Mouse (Mus musculus) mouse trophoblast stem cell (cell line): ENCODE measurements around the gene Hba-a1.
"Not testable (repeated sequence)": the region's sequence is repeated elsewhere in the genome, so short reads cannot be mapped to it uniquely, and the experiment has no call there.

ENCODE experiments used
- in situ Hi-C, 2 experiments: fragments of 300-500 bp; cut with MseI, MboI; formaldehyde crosslinking; loops; 2 replicates in 1 of 2; 3 replicates in 1 of 2; pipeline ENCODE4 v1.15.1; 2025

Hba-a1 gene

DNA sequence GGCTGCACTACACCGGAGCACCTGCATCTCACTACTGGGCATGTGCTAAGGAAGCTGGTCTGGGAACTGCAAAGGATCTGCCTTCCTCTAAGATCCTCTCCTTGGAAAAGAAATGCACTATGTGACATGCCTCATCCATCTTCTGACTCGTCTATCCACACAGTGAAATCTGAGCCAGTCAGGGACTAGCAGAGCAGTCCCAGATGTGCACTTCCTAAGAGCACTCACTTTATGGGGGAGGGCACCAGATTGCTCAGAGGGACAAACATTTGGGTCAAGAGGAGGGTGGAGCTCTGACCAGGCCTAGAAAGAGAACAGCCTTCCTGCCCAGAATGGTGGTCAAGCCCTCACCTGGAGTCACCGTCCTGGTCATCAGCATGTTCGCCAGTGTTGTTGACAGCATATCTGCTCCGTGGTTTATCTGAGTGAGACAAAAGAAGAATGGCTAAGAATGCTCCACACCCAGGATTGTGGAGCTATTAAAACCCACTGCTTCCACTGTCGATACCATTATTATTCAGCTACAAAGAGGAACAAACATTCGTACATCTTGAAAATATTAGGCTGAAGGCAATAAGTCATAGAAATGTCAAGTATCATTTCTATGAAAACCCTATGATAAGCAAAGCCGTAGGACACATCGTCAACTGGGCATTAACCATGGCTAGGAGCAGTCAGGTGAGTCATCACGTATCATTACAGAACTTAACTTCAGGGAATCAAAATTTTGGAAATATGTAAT, 20.5 kb upstream of the Hba-a1 start:
- in situ Hi-C loops, result no loop called here

GRCm38 (mm10) chr11:32265117-32265738, 18.1 kb upstream of the Hba-a1 start:
- in situ Hi-C loops, result no loop called here

DNA sequence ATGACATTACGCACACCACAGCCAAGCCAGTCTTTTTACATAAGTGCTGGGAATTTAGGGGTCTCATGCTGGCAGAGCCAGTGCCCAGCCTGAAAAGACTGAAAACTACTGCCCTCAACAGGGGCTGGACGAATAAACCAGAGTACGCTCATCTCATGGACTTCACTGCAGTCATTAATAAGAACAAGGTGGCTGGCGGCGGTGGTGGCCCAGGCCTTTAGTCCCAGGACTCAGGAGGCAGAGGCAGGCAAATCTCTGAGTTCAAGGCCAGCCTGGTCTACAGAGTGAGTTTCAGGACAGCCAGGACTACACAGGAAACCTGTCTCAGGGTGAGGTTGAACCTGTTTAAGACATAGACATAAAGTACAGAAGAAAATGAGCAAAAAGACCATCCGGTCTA, 17.1 kb upstream of the Hba-a1 start:
- in situ Hi-C loops, result no loop called here

GRCm38 (mm10) chr11:32266776-32267175, 16.5 kb upstream of the Hba-a1 start:
- in situ Hi-C loops, result no loop called here

- in situ Hi-C loops, result no loop called here
Measured at GRCm38 (mm10) chr11:32267188-32267884, 16.0 kb upstream of the Hba-a1 start, which contains the start of gene Nprl3. Gene Nprl3 (minus strand): TSS chr11:32267707.

- in situ Hi-C loops, result no loop called here
Measured at GRCm38 (mm10) chr11:32267964-32268363, 15.3 kb upstream of the Hba-a1 start.

DNA sequence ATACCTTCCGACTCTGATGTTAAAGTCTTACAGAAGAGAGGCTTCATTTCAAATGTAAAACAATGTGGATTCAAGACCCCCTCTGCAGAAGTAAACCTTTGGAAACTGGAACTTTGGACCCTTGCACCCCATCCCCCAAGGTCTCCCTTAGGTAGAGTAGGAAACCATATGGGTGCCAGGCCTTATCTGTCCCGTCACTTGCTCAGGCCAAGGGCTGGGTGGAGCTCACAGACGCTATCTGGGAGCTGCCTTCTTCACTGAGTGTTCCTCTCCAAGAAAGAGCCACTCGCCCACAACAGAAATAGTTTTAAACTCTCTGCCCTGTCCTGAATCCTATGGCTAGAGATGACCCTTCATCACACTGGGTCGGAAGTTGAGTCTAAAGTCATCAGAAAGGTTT, 14.4 kb upstream of the Hba-a1 start:
- in situ Hi-C loops, result no loop called here

GRCm38 (mm10) chr11:32271178-32271577, 12.1 kb upstream of the Hba-a1 start:
- in situ Hi-C loops, result no loop called here

- in situ Hi-C loops, result no loop called here
Measured at GRCm38 (mm10) chr11:32276347-32276746, 7.0 kb upstream of the Hba-a1 start, which contains the start of gene Hba-x. Gene Hba-x (plus strand): TSS chr11:32276400.

- in situ Hi-C loops, result no loop called here
Measured at GRCm38 (mm10) chr11:32277736-32278457, 5.4 kb upstream of the Hba-a1 start.

GRCm38 (mm10) chr11:32278458-32278957, 4.8 kb upstream of the Hba-a1 start:
- in situ Hi-C loops, result no loop called here

- in situ Hi-C loops, result no loop called here
Measured at GRCm38 (mm10) chr11:32280646-32281045, 2.7 kb upstream of the Hba-a1 start.

DNA sequence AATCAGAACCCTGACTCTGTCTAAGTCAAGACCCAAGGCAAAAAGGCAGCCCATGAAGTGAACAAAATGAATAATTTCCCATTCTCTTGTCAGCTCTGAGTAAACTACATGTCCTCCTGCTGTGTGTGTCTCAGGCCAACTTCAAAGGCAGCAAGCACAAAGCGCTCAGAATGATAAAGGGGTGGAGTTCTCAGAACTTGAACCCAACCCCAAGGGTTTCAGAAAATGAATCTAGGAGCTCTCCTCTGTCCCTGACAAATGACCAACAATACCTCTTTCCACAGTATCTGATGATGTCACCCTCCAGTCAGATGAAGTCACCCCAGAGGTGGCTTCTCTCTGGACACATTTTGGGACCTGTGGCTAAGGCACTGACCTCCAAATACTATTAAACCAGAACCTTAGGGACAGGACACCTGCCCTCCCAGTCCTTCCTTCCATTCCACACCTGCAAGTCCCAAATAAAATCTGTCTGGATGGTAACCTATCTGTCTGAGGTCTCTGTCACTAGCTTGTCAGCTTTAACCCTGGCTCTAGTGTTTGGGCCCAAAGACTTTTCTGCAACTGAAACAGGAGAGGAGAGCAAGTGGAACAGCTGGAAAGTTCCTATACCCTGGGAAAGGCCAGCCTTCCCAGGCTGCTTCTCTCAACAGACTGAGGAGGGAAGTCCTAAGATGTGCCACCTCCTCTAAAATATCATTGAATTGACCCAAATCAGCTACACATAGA, 1.7 kb upstream of the Hba-a1 start:
- in situ Hi-C loops, result no loop called here

DNA sequence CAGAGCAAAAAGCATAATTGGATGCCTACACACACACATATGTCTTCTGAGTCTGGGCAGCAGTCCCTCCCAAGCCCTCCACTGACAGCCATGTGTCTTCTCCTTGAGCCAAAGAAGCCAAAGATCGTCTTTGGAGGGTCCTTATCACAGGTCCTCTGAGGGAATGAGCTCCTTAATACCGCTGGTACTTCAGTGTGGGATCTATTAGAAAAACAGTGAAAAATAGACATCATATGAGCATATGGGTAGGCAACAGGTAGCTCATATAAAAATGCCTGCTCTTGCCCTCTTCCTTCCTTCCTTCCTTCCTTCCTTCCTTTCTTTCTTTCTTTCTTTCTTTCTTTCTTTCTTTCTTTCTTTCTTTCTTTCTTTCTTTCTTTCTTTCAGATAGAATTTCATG, 1.3 kb downstream of the Hba-a1 start:
- in situ Hi-C loops, result not testable (repeated sequence)

DNA sequence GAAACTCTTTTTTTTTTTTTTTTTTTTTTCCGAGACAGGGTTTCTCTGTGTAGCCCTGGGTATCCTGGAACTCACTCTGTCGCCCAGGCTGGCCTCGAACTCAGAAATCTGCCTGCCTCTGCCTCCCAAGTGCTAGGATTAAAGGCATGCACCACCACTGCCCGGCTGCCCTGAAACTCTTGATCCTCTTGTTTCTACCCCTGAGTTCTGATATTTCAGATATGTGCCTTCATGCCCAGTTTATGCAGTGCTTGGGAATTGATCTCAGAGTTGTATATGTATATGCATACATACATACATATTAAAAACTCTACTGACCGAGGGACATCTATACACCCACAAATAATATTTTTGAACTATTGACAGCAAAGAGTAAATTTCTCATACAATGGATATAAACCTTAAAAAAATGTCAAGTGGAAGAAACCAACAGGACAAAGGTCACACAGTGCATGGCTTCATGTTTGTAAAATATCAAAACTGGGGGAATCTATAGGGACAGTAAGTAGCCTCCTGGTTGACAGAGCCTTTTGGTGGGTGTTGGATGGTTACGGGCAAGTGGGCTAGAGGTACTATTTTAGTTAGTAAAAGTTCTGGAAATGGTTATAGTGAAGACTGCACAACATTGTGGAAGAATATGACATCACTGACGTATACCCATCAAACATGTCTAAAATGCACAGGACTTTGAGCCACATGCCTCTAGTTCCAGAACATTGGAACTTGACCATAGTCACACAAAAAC, 1.9 kb downstream of the Hba-a1 start:
- in situ Hi-C loops, result loop anchor here in 1 of 2 experiments (5.0 kb wide), 1 partner anchor 37 kb away; no protein-coding TSS in a partner anchor

DNA sequence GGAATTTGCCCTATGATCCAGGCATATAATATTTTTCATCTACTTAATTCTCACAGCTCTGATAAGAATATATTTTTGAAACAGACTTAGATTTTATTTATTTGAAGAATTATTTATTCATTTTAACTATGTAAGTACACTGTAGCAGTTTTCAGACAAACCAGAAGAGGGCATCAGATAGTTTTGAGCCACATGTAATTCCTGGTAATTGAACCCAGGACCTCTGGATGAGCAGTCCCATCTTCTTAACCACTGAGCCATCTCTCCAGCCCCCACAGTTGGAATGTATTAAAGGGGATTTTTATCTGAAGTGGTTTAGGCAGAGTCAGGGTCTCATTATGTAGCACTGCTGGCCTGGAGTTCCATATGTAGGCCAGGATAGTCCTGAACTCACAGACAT, 2.6 kb downstream of the Hba-a1 start:
- in situ Hi-C loops, result loop anchor here in 1 of 2 experiments (5.0 kb wide), 1 partner anchor 36 kb away; no protein-coding TSS in a partner anchor

- in situ Hi-C loops, result loop anchor here in 1 of 2 experiments (5.0 kb wide), 1 partner anchor 35 kb away; no protein-coding TSS in a partner anchor
Measured at GRCm38 (mm10) chr11:32286695-32287492, 3.6 kb downstream of the Hba-a1 start, which contains the start of gene Hbq1b. Gene Hbq1b (plus strand): TSS chr11:32286965.

- in situ Hi-C loops, result loop anchor here in 1 of 2 experiments (5.0 kb wide), 1 partner anchor 35 kb away; no protein-coding TSS in a partner anchor
Measured at GRCm38 (mm10) chr11:32287493-32287825, 4.1 kb downstream of the Hba-a1 start.

GRCm38 (mm10) chr11:32292819-32293218, 9.5 kb downstream of the Hba-a1 start:
- in situ Hi-C loops, result not testable (repeated sequence)
